Mouse (Mus musculus): ENCODE measurements around the gene Vps35.

DNA sequence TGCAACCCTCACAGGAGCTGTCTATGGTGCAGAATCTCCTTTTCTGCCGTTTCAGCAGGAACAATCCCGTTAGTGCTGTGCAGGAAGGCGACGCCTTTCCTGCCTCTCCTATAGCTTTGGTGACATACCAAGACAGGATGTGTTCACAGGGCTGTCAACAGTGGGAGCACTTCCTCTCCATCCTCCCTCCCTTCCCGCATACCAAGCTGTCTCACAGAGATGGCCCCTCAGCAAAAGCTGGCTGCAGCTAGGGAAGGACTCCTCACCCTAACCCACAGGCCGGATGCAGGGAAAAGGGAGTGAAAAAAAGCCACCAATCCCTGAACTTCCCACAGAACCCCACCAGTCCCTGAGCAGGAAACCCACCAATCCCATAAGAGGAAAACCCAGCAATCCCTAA is 78.6 kb downstream of the Vps35 start:
- no peak for TF ChIP-seq CTCF (IDR thresholded peaks at IDR 0.05; ENCODE audit: extremely low read depth, insufficient read length, insufficient replicate concordance, low read depth, low read length)
- no peak for TF ChIP-seq POLR2A (IDR thresholded peaks at IDR 0.05; ENCODE audit: low read depth, low read length)
